Mouse (Mus musculus) MEL (cell line): ENCODE results near the gene Tnp2. TPM values are rescaled to one million over a fixed set of nuclear protein-coding genes. Genes with fewer than 3 reads are reported as not detected.

ENCODE experiments used
- DNase-seq: peaks from one replicate; pipeline ENCODE4 v3.0.0; 2011; ENCODE audit warnings: low read depth, low spot score
- H3K27ac ChIP-seq: 2 replicates; pipeline ENCODE4 v1.5.1; 2012; ENCODE audit warnings: low read depth, mild to moderate bottlenecking, control low read depth, low read length, moderate library complexity; ENCODE audit not compliant: control insufficient read depth
- H3K27me3 ChIP-seq, 2 experiments: fragments of 150-350 bp in 1 of 2; sonication (generic) in 1 of 2; 2 replicates each; pipeline ENCODE4 v1.6.1; 2012; ENCODE audit warnings: low read length in 2 of 2, mild to moderate bottlenecking in 2 of 2, improper control_type of control experiment in 1 of 2, moderate library complexity in 1 of 2; ENCODE audit not compliant: insufficient read depth in 2 of 2, control insufficient read depth in 1 of 2
- H3K36me3 ChIP-seq, 2 experiments: 2 replicates each; pipeline ENCODE4 v1.6.1; 2012 to 2014; ENCODE audit warnings: low read length in 2 of 2, improper control_type of control experiment in 1 of 2, inconsistent platforms in 1 of 2, mild to moderate bottlenecking in 1 of 2; ENCODE audit not compliant: insufficient read depth in 2 of 2, control insufficient read depth in 1 of 2
- H3K4me1 ChIP-seq, 2 experiments: fragments of 150-350 bp in 1 of 2; sonication (generic) in 1 of 2; 2 replicates each; pipeline ENCODE4 v1.6.1; 2012; ENCODE audit warnings: low read length in 2 of 2, improper control_type of control experiment in 1 of 2, mild to moderate bottlenecking in 1 of 2; ENCODE audit not compliant: insufficient read depth in 2 of 2, control insufficient read depth in 1 of 2
- H3K4me3 ChIP-seq, 2 experiments: fragments of 150-350 bp in 1 of 2; sonication (generic) in 1 of 2; 2 replicates each; pipeline ENCODE4 v1.5.1; 2012; ENCODE audit warnings: low read depth in 2 of 2, low read length in 2 of 2, mild to moderate bottlenecking in 2 of 2, moderate library complexity in 2 of 2, control low read depth in 1 of 2, improper control_type of control experiment in 1 of 2; ENCODE audit not compliant: control insufficient read depth in 1 of 2, insufficient read depth in 1 of 2
- H3K79me2 ChIP-seq: 2 replicates; pipeline ENCODE4 v1.6.1; 2012; ENCODE audit warnings: mild to moderate bottlenecking, low read length, moderate library complexity; ENCODE audit not compliant: control insufficient read depth, poor library complexity, insufficient read depth
- H3K9ac ChIP-seq: 2 replicates; pipeline ENCODE4 v1.6.1; 2012; ENCODE audit warnings: low read depth, mild to moderate bottlenecking, control low read depth, low read length, moderate library complexity; ENCODE audit not compliant: control insufficient read depth, poor library complexity, severe bottlenecking
- H3K9me3 ChIP-seq: fragments of 150-350 bp; sonication (generic); replicated peaks from 2 replicates; pipeline ENCODE4 v1.6.1; 2012; ENCODE audit warnings: mild to moderate bottlenecking, low read length, improper control_type of control experiment, moderate library complexity; ENCODE audit not compliant: insufficient read depth
- BHLHE40 ChIP-seq: IDR thresholded peaks from 2 replicates; pipeline ENCODE4 v1.6.1; 2012; ENCODE audit warnings: low read depth, mild to moderate bottlenecking, inconsistent platforms, low read length, improper control_type of control experiment, borderline replicate concordance
- CHD2 ChIP-seq: IDR thresholded peaks from 2 replicates; pipeline ENCODE4 v1.6.1; 2011; ENCODE audit warnings: low read length, improper control_type of control experiment
- CTCF ChIP-seq, 3 experiments: IDR thresholded peaks in 2 of 3; conservative IDR thresholded peaks in 1 of 3; 2 replicates each; pipeline ENCODE4 v1.5.1; 2011 to 2012; ENCODE audit warnings: low read length in 3 of 3, low read depth in 2 of 3, mild to moderate bottlenecking in 2 of 3, improper control_type of control experiment in 1 of 3, inconsistent platforms in 1 of 3, mixed read lengths in 1 of 3, moderate library complexity in 1 of 3; ENCODE audit not compliant: control insufficient read depth in 1 of 3, insufficient read depth in 1 of 3, poor library complexity in 1 of 3, severe bottlenecking in 1 of 3
- ETS1 ChIP-seq: IDR thresholded peaks from 2 replicates; pipeline ENCODE4 v1.6.1; 2012; ENCODE audit warnings: low read depth, mild to moderate bottlenecking, inconsistent platforms, low read length, improper control_type of control experiment, moderate library complexity
- HCFC1 ChIP-seq: IDR thresholded peaks from 2 replicates; pipeline ENCODE4 v1.6.1; 2012; ENCODE audit warnings: low read depth, mild to moderate bottlenecking, inconsistent platforms, low read length, improper control_type of control experiment, moderate library complexity
- JUND ChIP-seq: IDR thresholded peaks from 2 replicates; pipeline ENCODE4 v1.6.1; 2011; ENCODE audit warnings: low read depth, mild to moderate bottlenecking, improper control_type of control experiment, low read length
- MAZ ChIP-seq: IDR thresholded peaks from 2 replicates; pipeline ENCODE4 v1.6.1; 2012; ENCODE audit warnings: low read depth, mild to moderate bottlenecking, inconsistent platforms, low read length, improper control_type of control experiment
- MXI1 ChIP-seq: IDR thresholded peaks from 2 replicates; pipeline ENCODE4 v1.6.1; 2011; ENCODE audit warnings: mild to moderate bottlenecking, low read depth, low read length, improper control_type of control experiment
- MYC ChIP-seq: IDR thresholded peaks from 2 replicates; pipeline ENCODE4 v1.6.1; 2011; ENCODE audit warnings: low read depth, mild to moderate bottlenecking, low read length, improper control_type of control experiment, moderate library complexity
- NELFE ChIP-seq: IDR thresholded peaks from 2 replicates; pipeline ENCODE4 v1.6.1; 2011; ENCODE audit warnings: low read depth, low read length, improper control_type of control experiment
- POLR2A ChIP-seq, 2 experiments: IDR thresholded peaks; 2 replicates each; pipeline ENCODE4 v1.6.1; 2011 to 2012; ENCODE audit warnings: low read length in 2 of 2, mild to moderate bottlenecking in 2 of 2, control low read depth in 1 of 2, improper control_type of control experiment in 1 of 2, low read depth in 1 of 2, moderate library complexity in 1 of 2; ENCODE audit not compliant: control insufficient read depth in 1 of 2, insufficient read depth in 1 of 2, poor library complexity in 1 of 2
- RCOR1 ChIP-seq: IDR thresholded peaks from 2 replicates; pipeline ENCODE4 v1.6.1; 2012; ENCODE audit warnings: low read depth, mild to moderate bottlenecking, inconsistent platforms, low read length, improper control_type of control experiment
- SMC3 ChIP-seq: IDR thresholded peaks from 2 replicates; pipeline ENCODE4 v1.6.1; 2011; ENCODE audit warnings: low read depth, low read length, improper control_type of control experiment
- UBTF ChIP-seq: IDR thresholded peaks from 2 replicates; pipeline ENCODE4 v1.6.1; 2012; ENCODE audit warnings: low read depth, mild to moderate bottlenecking, inconsistent platforms, low read length, improper control_type of control experiment, moderate library complexity, borderline replicate concordance; ENCODE audit not compliant: insufficient read depth
- USF1 ChIP-seq: IDR thresholded peaks from 2 replicates; pipeline ENCODE4 v1.6.1; 2014; ENCODE audit warnings: low read depth, mild to moderate bottlenecking, inconsistent platforms, low read length, improper control_type of control experiment, moderate library complexity
- ZC3H11A ChIP-seq: IDR thresholded peaks from 2 replicates; pipeline ENCODE4 v1.6.1; 2012; ENCODE audit warnings: low read depth, mild to moderate bottlenecking, inconsistent platforms, low read length, improper control_type of control experiment
- ZMIZ1 ChIP-seq: IDR thresholded peaks from 2 replicates; pipeline ENCODE4 v1.6.1; 2012; ENCODE audit warnings: low read depth, mild to moderate bottlenecking, inconsistent platforms, low read length, improper control_type of control experiment, moderate library complexity
- ZNF384 ChIP-seq: IDR thresholded peaks from 2 replicates; pipeline ENCODE4 v1.6.1; 2012; ENCODE audit warnings: low read depth, mild to moderate bottlenecking, inconsistent platforms, low read length, improper control_type of control experiment
- polyA plus RNA-seq, 2 experiments: library from polyadenylated mRNA; stranded (reverse) in 1 of 2; unstranded in 1 of 2; fragments of >175 nt in 1 of 2; fragments of >200 nt in 1 of 2; gene quantifications; 2 replicates each; pipeline versions ENCODE4 v1.2.1 to v1.2.4; 2012; ENCODE audit warnings: low replicate concordance in 2 of 2, low read depth in 1 of 2; ENCODE audit not compliant: insufficient read length in 2 of 2, insufficient read depth in 1 of 2, missing spikeins in 1 of 2
- total RNA-seq: library from RNA; depleted of rRNA; stranded (reverse); fragments of 300-350 nt; gene quantifications from 2 replicates; pipeline ENCODE4 v1.2.3, GENCODE M21; 2012

Tnp2 gene
- total and polyA plus RNA-seq, 3 experiments, result not detected

DNA sequence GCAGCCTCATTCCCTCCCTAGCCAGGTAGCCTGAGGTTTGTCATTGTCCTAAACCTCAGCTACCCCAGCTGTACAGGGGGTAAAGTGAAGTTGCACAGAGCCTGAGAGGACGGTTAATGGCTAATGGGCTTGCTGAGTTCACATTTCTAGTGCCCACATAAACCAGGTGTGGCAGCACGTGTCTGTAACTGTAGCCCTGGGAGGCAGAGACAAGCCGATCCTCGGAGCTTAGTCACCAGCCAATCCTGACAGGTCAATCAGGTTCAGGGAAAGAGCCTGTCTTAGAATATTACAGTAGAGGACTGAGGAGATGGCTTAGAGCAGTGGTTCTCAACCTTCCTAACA, 40.0 kb upstream of the Tnp2 start:
- TF ChIP-seq HCFC1 (no peak), MYC (no peak), CTCF (IDR thresholded peaks at IDR 0.05 in 2 of 3, conservative IDR thresholded peaks at IDR 0.05 in 1 of 3; ENCODE audit: control insufficient read depth in 1 of 3, insufficient read depth in 1 of 3, low read depth in 2 of 3, low read length in 3 of 3, poor library complexity in 1 of 3, severe bottlenecking in 1 of 3) (no peak), ZNF384 (no peak), RCOR1 (no peak), MAZ (no peak), BHLHE40 (no peak), CHD2 (no peak), NELFE (no peak), ZMIZ1 (no peak), ZC3H11A (no peak), UBTF (no peak), SMC3 (no peak)
- no peaks in the 10 kb centered on the region for H3K27me3 ChIP-seq

DNA sequence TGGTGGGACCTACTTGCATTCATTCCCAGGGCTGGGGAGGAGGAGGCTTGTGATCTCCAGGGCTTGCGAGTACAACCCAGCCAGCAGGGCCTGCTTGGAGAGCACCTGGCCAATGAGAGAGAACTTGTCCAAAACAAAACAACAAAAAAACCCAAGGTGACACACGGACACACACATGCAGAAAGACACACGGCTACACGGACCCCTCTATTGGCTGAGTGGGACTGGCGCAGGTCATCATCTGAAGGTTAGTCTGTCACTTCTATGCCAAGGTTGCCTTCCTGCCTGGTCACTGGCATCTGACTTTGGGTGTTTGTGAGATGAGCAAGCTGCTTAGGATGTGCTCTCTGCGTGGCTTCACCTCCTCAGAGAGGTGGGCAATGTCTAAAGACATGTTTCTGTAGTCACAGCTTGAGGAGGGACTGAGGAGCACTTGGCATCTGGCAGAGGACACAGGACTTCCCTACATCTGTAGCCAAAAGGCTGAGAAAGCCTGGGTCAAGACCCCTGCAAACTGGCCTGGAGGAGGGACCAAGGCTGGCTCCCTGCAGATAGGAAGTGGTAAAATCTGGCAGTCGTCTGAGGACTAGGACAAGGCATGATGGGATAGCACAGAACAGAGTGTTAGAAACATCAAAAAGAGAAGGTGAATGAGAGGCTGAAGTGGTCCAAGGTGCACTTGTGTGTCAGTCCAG, 39.5 kb upstream of the Tnp2 start:
- no peak for DNase-seq
- Histone ChIP-seq H3K79me2 (no peaks in the 10 kb centered on the region), H3K27ac (no peak overlapping the region), H3K27me3 (no peaks in the 10 kb centered on the region), H3K4me1 (no peaks in the 10 kb centered on the region), H3K9me3 (no peaks in the 10 kb centered on the region), H3K36me3 (no peaks in the 10 kb centered on the region), H3K4me3 (no peak overlapping the region), H3K9ac (no peak overlapping the region)
- TF ChIP-seq USF1 (no peak), MXI1 (no peak), POLR2A (IDR thresholded peaks at IDR 0.05; ENCODE audit: control insufficient read depth in 1 of 2, insufficient read depth in 1 of 2, low read depth in 1 of 2, low read length in 2 of 2, poor library complexity in 1 of 2) (no peak), MAZ (no peak)

More for the DNA sequence above, 40.0 kb upstream of the Tnp2 start:
- Histone ChIP-seq H3K27ac (no peak overlapping the region), H3K79me2 (no peaks in the 10 kb centered on the region), H3K4me1 (no peaks in the 10 kb centered on the region), H3K4me3 (no peak overlapping the region), H3K9me3 (no peaks in the 10 kb centered on the region), H3K36me3 (no peaks in the 10 kb centered on the region), H3K9ac (no peak overlapping the region)
- no peak for DNase-seq

DNA sequence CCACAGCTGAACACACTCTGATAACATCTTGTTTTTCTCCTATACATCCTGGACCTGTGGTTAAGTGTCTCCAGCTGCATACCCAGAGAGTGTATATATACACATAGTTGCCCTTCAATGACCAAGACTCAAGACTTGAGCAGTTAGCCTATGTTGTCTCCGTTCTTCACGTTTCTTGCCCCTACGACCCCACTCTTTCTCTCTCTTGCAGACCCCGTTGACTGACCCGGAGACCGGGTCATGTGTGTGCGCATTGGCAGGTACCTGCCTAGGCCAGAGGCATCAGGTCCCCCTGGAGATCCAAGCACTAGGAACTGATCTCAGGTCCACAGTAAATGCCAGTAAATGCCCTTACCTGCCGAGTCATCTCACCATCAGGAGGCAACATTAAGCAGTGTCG, 38.8 kb upstream of the Tnp2 start:
- H3K36me3 ChIP-seq, result no peaks in the 10 kb centered on the region
- no peak for DNase-seq
- H3K27me3 ChIP-seq, result no peaks in the 10 kb centered on the region
- H3K4me1 ChIP-seq, result no peaks in the 10 kb centered on the region
- TF ChIP-seq MYC (no peak), HCFC1 (no peak), ETS1 (no peak), POLR2A (IDR thresholded peaks at IDR 0.05; ENCODE audit: control insufficient read depth in 1 of 2, insufficient read depth in 1 of 2, low read depth in 1 of 2, low read length in 2 of 2, poor library complexity in 1 of 2) (no peak), BHLHE40 (no peak), UBTF (no peak), JUND (no peak), ZMIZ1 (no peak), ZC3H11A (no peak), ZNF384 (no peak)
- no peaks in the 10 kb centered on the region for H3K79me2 ChIP-seq
- H3K27ac ChIP-seq, result no peak overlapping the region
- no peaks in the 10 kb centered on the region for H3K9me3 ChIP-seq
- H3K4me3 ChIP-seq, result no peak overlapping the region
- H3K9ac ChIP-seq, result no peak overlapping the region
